Mouse (Mus musculus): ENCODE results near the gene Cirbp.

- TF ChIP-seq CTCF (IDR thresholded peaks at IDR 0.05; ENCODE audit: control insufficient read depth, insufficient read depth, insufficient read length) (no peak), USF1 (IDR thresholded peaks at IDR 0.05; ENCODE audit: low read depth) (no peak), CEBPB (IDR thresholded peaks at IDR 0.05; ENCODE audit: low read depth) (no peak), FOSL1 (IDR thresholded peaks at IDR 0.05; ENCODE audit: insufficient read depth, low read length, poor library complexity, severe bottlenecking) (no peak), MAX (IDR thresholded peaks at IDR 0.05) (no peak), MYOD1 (IDR thresholded peaks at IDR 0.05; ENCODE audit: control insufficient read depth, insufficient read length, low read depth) (no peak), MYOG (IDR thresholded peaks at IDR 0.05; ENCODE audit: control insufficient read depth, extremely low read depth, insufficient read length) (no peak)
Measured at GRCm38 (mm10) chr10:80135161-80135560, 30.6 kb upstream of the Cirbp start.
